Mouse (Mus musculus): ENCODE data around the gene Utp4. TPM values are rescaled to one million over a fixed set of nuclear protein-coding genes. Genes with fewer than 3 reads are reported as not detected.

Gene Utp4
- polyA plus RNA-seq, 1 experiment = 14.5 TPM

GRCm38 (mm10) chr8:106899473-106899872, 6.0 kb downstream of the Utp4 start:
- Histone ChIP-seq H3K4me1 (ENCODE audit: control insufficient read depth, insufficient read depth, low read length) (peaks cover 5% of the 10 kb centered on the region), H3K4me3 (replicated peaks; ENCODE audit: extremely low read depth, low read depth, low read length) (no peak overlapping the region)
- TF ChIP-seq POLR2A (IDR thresholded peaks at IDR 0.05; ENCODE audit: borderline replicate concordance, extremely low read depth, low read depth, low read length) (no peak), CTCF (IDR thresholded peaks at IDR 0.05; ENCODE audit: insufficient read depth, low read length) (no peak)
- 85% methylated on average over 5 of the region's 5 CpGs for WGBS
- no peak for DNase-seq

GRCm38 (mm10) chr8:106905727-106906480, 12.5 kb downstream of the Utp4 start:
- TF ChIP-seq POLR2A (IDR thresholded peaks at IDR 0.05; ENCODE audit: borderline replicate concordance, extremely low read depth, low read depth, low read length) (no peak), CTCF (IDR thresholded peaks at IDR 0.05; ENCODE audit: insufficient read depth, low read length) (peak; percentile 60)
- peaks cover 5% of the 10 kb centered on the region for H3K4me1 ChIP-seq (ENCODE audit: control insufficient read depth, insufficient read depth, low read length)
- peak; percentile 64 for DNase-seq
- 91% methylated on average over 17 of the region's 17 CpGs for WGBS
- H3K4me3 ChIP-seq (replicated peaks; ENCODE audit: extremely low read depth, low read depth, low read length) = no peak overlapping the region

- Histone ChIP-seq H3K4me1 (ENCODE audit: control insufficient read depth, insufficient read depth, low read length) (peaks cover 3% of the 10 kb centered on the region), H3K4me3 (replicated peaks; ENCODE audit: extremely low read depth, low read depth, low read length) (no peak overlapping the region)
- WGBS = 90% methylated on average over 6 of the region's 6 CpGs
- no peak for DNase-seq
- TF ChIP-seq POLR2A (IDR thresholded peaks at IDR 0.05; ENCODE audit: borderline replicate concordance, extremely low read depth, low read depth, low read length) (no peak), CTCF (IDR thresholded peaks at IDR 0.05; ENCODE audit: insufficient read depth, low read length) (no peak)
These were observed 13.2 kb downstream of the Utp4 start for GRCm38 (mm10) chr8:106906635-106907034.

- H3K4me3 ChIP-seq (replicated peaks; ENCODE audit: extremely low read depth, low read depth, low read length) = no peak overlapping the region
- WGBS = 75% methylated on average over 6 of the region's 6 CpGs
- no peak for DNase-seq
- H3K4me1 ChIP-seq (ENCODE audit: control insufficient read depth, insufficient read depth, low read length) = no peaks in the 10 kb centered on the region
- TF ChIP-seq CTCF (IDR thresholded peaks at IDR 0.05; ENCODE audit: insufficient read depth, low read length) = no peak
- TF ChIP-seq POLR2A (IDR thresholded peaks at IDR 0.05; ENCODE audit: borderline replicate concordance, extremely low read depth, low read depth, low read length) = no peak
These were observed 14.0 kb downstream of the Utp4 start for GRCm38 (mm10) chr8:106907450-106907849.

DNA sequence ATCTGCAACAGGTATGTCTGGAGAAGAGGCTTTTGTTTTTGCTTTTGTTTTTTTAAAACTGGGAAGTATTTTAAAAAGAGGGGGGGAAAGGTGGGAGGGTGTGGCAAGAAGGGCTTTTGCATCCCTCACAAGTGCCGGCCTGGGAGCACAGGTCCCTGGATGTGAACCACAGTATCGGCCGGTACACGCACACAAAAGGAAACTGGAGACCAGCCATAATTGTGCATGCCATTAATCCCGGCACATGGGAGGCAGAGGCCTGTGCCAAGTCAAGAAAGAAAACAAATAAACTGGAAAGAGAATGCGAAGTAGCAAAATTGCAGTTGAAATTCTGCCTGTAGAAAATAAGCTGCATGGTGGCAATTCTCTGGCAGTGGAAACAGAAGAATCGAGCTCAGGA, 14.9 kb downstream of the Utp4 start:
- Histone ChIP-seq H3K4me3 (replicated peaks; ENCODE audit: extremely low read depth, low read depth, low read length) (no peak overlapping the region), H3K4me1 (ENCODE audit: control insufficient read depth, insufficient read depth, low read length) (no peaks in the 10 kb centered on the region)
- WGBS = 46% methylated on average over 7 of the region's 7 CpGs
- DNase-seq = no peak
- TF ChIP-seq POLR2A (IDR thresholded peaks at IDR 0.05; ENCODE audit: borderline replicate concordance, extremely low read depth, low read depth, low read length) (no peak), CTCF (IDR thresholded peaks at IDR 0.05; ENCODE audit: insufficient read depth, low read length) (no peak)

DNA sequence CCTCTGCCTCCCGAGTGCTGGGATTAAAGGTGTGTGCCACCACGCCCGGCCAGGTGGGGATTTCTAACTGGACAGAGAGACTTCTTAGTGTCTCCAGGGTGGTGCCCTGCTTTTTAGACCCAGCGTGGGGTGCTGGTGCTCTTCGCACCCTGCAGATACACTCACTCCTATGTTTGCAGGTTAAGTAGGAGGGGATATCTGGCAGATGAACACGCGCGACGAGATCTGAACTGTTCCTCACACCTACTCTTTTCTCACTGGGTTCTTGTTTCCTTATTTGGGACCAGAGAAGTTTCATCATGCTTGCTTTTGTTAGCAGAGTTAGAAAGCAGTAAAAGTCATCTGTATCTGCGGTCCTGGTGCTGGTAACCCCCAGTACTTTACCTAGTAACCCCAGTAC, 20.2 kb downstream of the Utp4 start:
- Histone ChIP-seq H3K4me3 (replicated peaks; ENCODE audit: extremely low read depth, low read depth, low read length) (no peak overlapping the region), H3K4me1 (ENCODE audit: control insufficient read depth, insufficient read depth, low read length) (no peaks in the 10 kb centered on the region)
- 94% methylated on average over 10 of the region's 10 CpGs for WGBS
- TF ChIP-seq CTCF (IDR thresholded peaks at IDR 0.05; ENCODE audit: insufficient read depth, low read length) = no peak
- no peak for TF ChIP-seq POLR2A (IDR thresholded peaks at IDR 0.05; ENCODE audit: borderline replicate concordance, extremely low read depth, low read depth, low read length)
- no peak for DNase-seq

DNA sequence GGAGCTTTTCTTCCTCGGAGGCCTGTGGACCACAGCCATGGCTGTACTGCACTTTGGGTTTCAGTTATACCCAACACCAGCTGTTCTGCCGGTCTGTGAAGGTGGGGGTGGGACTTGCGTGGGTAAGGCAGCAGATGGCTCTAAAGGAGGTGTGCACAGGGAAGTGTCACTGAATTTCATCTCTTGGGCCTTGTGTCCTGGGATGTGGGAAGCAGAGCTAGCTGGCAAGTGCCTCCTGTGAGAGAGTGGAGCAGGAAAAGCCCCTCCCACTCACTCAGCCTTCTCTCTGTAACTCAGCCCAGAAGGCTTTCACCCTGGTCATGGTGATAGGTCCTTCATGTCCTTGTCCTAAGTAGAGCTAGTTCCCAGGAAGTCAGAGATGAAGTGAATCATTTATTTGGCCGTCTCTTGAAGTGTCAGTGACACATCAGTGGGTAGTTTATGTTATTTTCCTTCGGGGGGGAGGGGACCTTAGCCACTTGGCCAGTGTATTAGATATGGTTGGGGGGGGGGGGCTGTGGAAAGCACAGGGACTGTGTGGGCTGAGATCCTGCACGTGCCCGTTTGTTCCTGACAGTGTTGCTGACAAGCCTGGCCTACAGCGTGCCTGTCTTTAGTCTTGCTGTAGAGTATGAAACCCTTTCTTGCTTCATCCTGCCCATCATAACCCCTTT, 26.4 kb downstream of the Utp4 start:
- WGBS = 79% methylated on average over 8 of the region's 8 CpGs
- TF ChIP-seq CTCF (IDR thresholded peaks at IDR 0.05; ENCODE audit: insufficient read depth, low read length) = no peak
- TF ChIP-seq POLR2A (IDR thresholded peaks at IDR 0.05; ENCODE audit: borderline replicate concordance, extremely low read depth, low read depth, low read length) = no peak
- DNase-seq = no peak
- H3K4me1 ChIP-seq (ENCODE audit: control insufficient read depth, insufficient read depth, low read length) = no peaks in the 10 kb centered on the region
- H3K4me3 ChIP-seq (replicated peaks; ENCODE audit: extremely low read depth, low read depth, low read length) = no peak overlapping the region

- H3K4me1 ChIP-seq (ENCODE audit: control insufficient read depth, insufficient read depth, low read length) = no peaks in the 10 kb centered on the region
- 93% methylated on average over 5 of the region's 5 CpGs for WGBS
- no peak for DNase-seq
- H3K4me3 ChIP-seq (replicated peaks; ENCODE audit: extremely low read depth, low read depth, low read length) = no peak overlapping the region
- TF ChIP-seq POLR2A (IDR thresholded peaks at IDR 0.05; ENCODE audit: borderline replicate concordance, extremely low read depth, low read depth, low read length) = no peak
- TF ChIP-seq CTCF (IDR thresholded peaks at IDR 0.05; ENCODE audit: insufficient read depth, low read length) = no peak
These were observed 26.9 kb downstream of the Utp4 start for GRCm38 (mm10) chr8:106920395-106920741.

DNA sequence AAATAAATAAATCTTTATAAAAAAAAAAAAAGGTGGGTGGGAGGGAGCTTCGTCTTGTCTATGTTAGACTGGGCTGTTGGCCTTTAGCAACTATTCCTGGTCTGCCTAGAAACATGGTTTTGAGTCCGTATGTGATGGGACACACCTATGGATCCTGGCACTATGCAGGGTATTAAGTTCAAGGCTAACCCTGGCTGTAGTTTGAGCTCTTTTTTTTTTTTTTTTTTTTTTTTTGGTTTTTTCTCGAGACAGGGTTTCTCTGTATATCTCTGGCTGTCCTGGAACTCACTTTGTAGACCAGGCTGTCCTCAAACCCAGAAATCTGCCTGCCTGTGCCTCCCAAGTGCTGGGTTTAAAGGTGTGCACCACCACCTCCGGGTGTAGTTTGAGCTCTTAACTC, 30.6 kb downstream of the Utp4 start:
- no peaks in the 10 kb centered on the region for H3K4me1 ChIP-seq (ENCODE audit: control insufficient read depth, insufficient read depth, low read length)
- no peak overlapping the region for H3K4me3 ChIP-seq (replicated peaks; ENCODE audit: extremely low read depth, low read depth, low read length)
- TF ChIP-seq CTCF (IDR thresholded peaks at IDR 0.05; ENCODE audit: insufficient read depth, low read length) (no peak), POLR2A (IDR thresholded peaks at IDR 0.05; ENCODE audit: borderline replicate concordance, extremely low read depth, low read depth, low read length) (no peak)
- DNase-seq = no peak
- WGBS = 85% methylated on average over 4 of the region's 4 CpGs

- 47% methylated on average over 8 of the region's 8 CpGs for WGBS
- no peak for DNase-seq
- no peak overlapping the region for H3K4me3 ChIP-seq (replicated peaks; ENCODE audit: extremely low read depth, low read depth, low read length)
- no peak for TF ChIP-seq POLR2A (IDR thresholded peaks at IDR 0.05; ENCODE audit: borderline replicate concordance, extremely low read depth, low read depth, low read length)
- no peak for TF ChIP-seq CTCF (IDR thresholded peaks at IDR 0.05; ENCODE audit: insufficient read depth, low read length)
- no peaks in the 10 kb centered on the region for H3K4me1 ChIP-seq (ENCODE audit: control insufficient read depth, insufficient read depth, low read length)
These were observed 31.5 kb downstream of the Utp4 start for GRCm38 (mm10) chr8:106924904-106925349.
